ENCODE assay signal across 32 mouse cellular contexts in genomic region chr7:31184711-31185110, GRCm38 (mm10).
"Had no signal": no experiment of that assay in that cellular context is flagged by ENCODE, and none has a peak within 500 bp of the region (broad histone marks: within the 10 kb centered on the region; RNA-seq: fewer than 3 reads in every experiment).

No protein-coding gene starts in this region.

- H3K9me3 ChIP-seq: heart, embryonic 10.5 days; heart, embryonic 13.5 days; heart, embryonic 15.5 days; hindbrain, embryonic 10.5 days; hindbrain, embryonic 12.5 days; hindbrain, embryonic 13.5 days; hindbrain, embryonic 15.5 days; intestine, embryonic 15.5 days; kidney, embryonic 15.5 days had no signal

- DNase-seq: heart, postnatal 4 days; kidney, adult 11 months; kidney, adult 18-20 months; kidney, adult 2 months; kidney, adult 8-10 months; kidney, adult 9 months; kidney, postnatal 10 days; kidney, postnatal 14 days; kidney, postnatal 25 days; kidney, postnatal 36 days; kidney, postnatal 4 days; layer of hippocampus, adult 9-11 months; layer of hippocampus, postnatal 36 days had no signal

- H3K4me3 ChIP-seq: heart, embryonic 10.5 days; heart, embryonic 13.5 days; heart, embryonic 15.5 days; hindbrain, embryonic 10.5 days; hindbrain, embryonic 12.5 days; hindbrain, embryonic 13.5 days; hindbrain, embryonic 15.5 days; intestine, embryonic 15.5 days; kidney, embryonic 15.5 days; layer of hippocampus, adult 2 months; left cerebral cortex, adult 2 months had no signal

- H3K9ac ChIP-seq: heart, embryonic 13.5 days; heart, embryonic 15.5 days; hindbrain, embryonic 12.5 days; hindbrain, embryonic 13.5 days; hindbrain, embryonic 14.5 days; hindbrain, embryonic 15.5 days; intestine, embryonic 15.5 days; kidney, embryonic 15.5 days had no signal

- H3K4me2 ChIP-seq: heart, embryonic 11.5 days; heart, embryonic 13.5 days; heart, embryonic 15.5 days; hindbrain, embryonic 12.5 days; hindbrain, embryonic 13.5 days; hindbrain, embryonic 14.5 days; hindbrain, embryonic 15.5 days; intestine, embryonic 15.5 days; kidney, embryonic 15.5 days had no signal

- H3K27me3 ChIP-seq: hindbrain, embryonic 12.5 days; hindbrain, embryonic 13.5 days; hindbrain, embryonic 15.5 days; intestine, embryonic 15.5 days; kidney, embryonic 15.5 days had no signal

- H3K4me1 ChIP-seq: heart, embryonic 10.5 days; heart, embryonic 13.5 days; heart, embryonic 15.5 days; hindbrain, embryonic 10.5 days; hindbrain, embryonic 12.5 days; hindbrain, embryonic 13.5 days; hindbrain, embryonic 15.5 days; intestine, embryonic 15.5 days; kidney, embryonic 15.5 days had no signal

- ATAC-seq: hindbrain, embryonic 16.5 days; hindbrain, postnatal 0 days; inflammation-experienced regulatory T-cells, adult 6 months; intestine, embryonic 15.5 days; intestine, embryonic 16.5 days; intestine, postnatal 0 days had no signal

- H3K36me3 ChIP-seq: heart, embryonic 10.5 days; heart, embryonic 13.5 days; heart, embryonic 15.5 days; hindbrain, embryonic 10.5 days; hindbrain, embryonic 12.5 days; hindbrain, embryonic 13.5 days; hindbrain, embryonic 15.5 days; intestine, embryonic 15.5 days; kidney, embryonic 15.5 days had no signal

- H3K27ac ChIP-seq: heart, embryonic 10.5 days; heart, embryonic 13.5 days; heart, embryonic 15.5 days; hindbrain, embryonic 10.5 days; hindbrain, embryonic 12.5 days; hindbrain, embryonic 13.5 days; hindbrain, embryonic 14.5 days; hindbrain, embryonic 15.5 days; hindbrain, postnatal 0 days; intestine, embryonic 15.5 days; kidney, embryonic 15.5 days; kidney, postnatal 0 days; layer of hippocampus, adult 2 months; left cerebral cortex, adult 2 months had no signal
